Mouse (Mus musculus) liver, embryonic 15.5 days (tissue): ENCODE measurements around the gene Duxbl1. TPM values are rescaled to one million over a fixed set of nuclear protein-coding genes. Genes with fewer than 3 reads are reported as not detected.
"Not testable (repeated sequence)": the region's sequence is repeated elsewhere in the genome, so short reads cannot be mapped to it uniquely, and the experiment has no call there.

Experiments
- ATAC-seq: fragments of 200-750 bp; cut with Nextera tagmentation; 2 replicates; pipeline ENCODE4 v1.8.0; 2017; ENCODE audit warnings: moderate number of reproducible peaks, mild to moderate bottlenecking, moderate library complexity; ENCODE audit not compliant: insufficient read depth
- H3K27ac ChIP-seq: fragments of 300-500 bp; sonication (generic); replicated peaks from 2 replicates; pipeline ENCODE4 v1.5.1; 2015; ENCODE audit warnings: mild to moderate bottlenecking, inconsistent platforms
- H3K27me3 ChIP-seq: fragments of 300-500 bp; sonication (generic); 2 replicates; pipeline ENCODE4 v1.6.1; 2015; ENCODE audit warnings: mild to moderate bottlenecking, inconsistent platforms
- H3K36me3 ChIP-seq: fragments of 300-500 bp; sonication (generic); replicated peaks from 2 replicates; pipeline ENCODE4 v1.6.1; 2015; ENCODE audit warnings: moderate library complexity, mild to moderate bottlenecking, inconsistent platforms
- H3K4me1 ChIP-seq: fragments of 300-500 bp; sonication (generic); replicated peaks from 2 replicates; pipeline ENCODE4 v1.6.1; 2015; ENCODE audit warnings: inconsistent platforms
- H3K4me2 ChIP-seq: fragments of 300-500 bp; sonication (generic); 2 replicates; pipeline ENCODE4 v1.6.1; 2015; ENCODE audit warnings: moderate library complexity, mild to moderate bottlenecking, inconsistent platforms
- H3K4me3 ChIP-seq: fragments of 300-500 bp; sonication (generic); replicated peaks from 2 replicates; pipeline ENCODE4 v1.5.1; 2015; ENCODE audit warnings: mild to moderate bottlenecking, inconsistent platforms
- H3K9ac ChIP-seq: fragments of 300-500 bp; sonication (generic); 2 replicates; pipeline ENCODE4 v1.6.1; 2015; ENCODE audit warnings: moderate library complexity, mild to moderate bottlenecking, inconsistent platforms
- H3K9me3 ChIP-seq: fragments of 300-500 bp; sonication (generic); replicated peaks from 2 replicates; pipeline ENCODE4 v1.6.1; 2016; ENCODE audit warnings: inconsistent platforms
- WGBS: fragments of 180-500 bp; shearing (Covaris S2); methylation state at CpG from one replicate; pipeline ENCODE4 v1.1.7; 2015; ENCODE audit warnings: mixed read lengths; ENCODE audit not compliant: insufficient replicate concordance; 5-methylcytosine and 5-hydroxymethylcytosine counted together
- polyA plus RNA-seq: library from polyadenylated mRNA; unstranded; fragments of >200 nt; fragmentation: Nextera tagmentation; extraction: Ambion mirVana; gene quantifications from 2 replicates; pipeline ENCODE4 v1.2.1, GENCODE M21; 2015

Duxbl1 gene
- polyA plus RNA-seq, 1 experiment from 2014 or later: not detected

GRCm38 (mm10) chr14:26034364-26034763 is 56.0 kb downstream of the Duxbl1 start:
- WGBS: no CpG with 5 or more reads among the region's 3 CpGs

GRCm38 (mm10) chr14:26035439-26035838 is 57.1 kb downstream of the Duxbl1 start:
- not testable (repeated sequence) for ATAC-seq, H3K36me3 ChIP-seq
- WGBS: no CpG with 5 or more reads among the region's 6 CpGs

More at GRCm38 (mm10) chr14:26034364-26034763, 56.0 kb downstream of the Duxbl1 start:
- not testable (repeated sequence) for H3K9ac ChIP-seq, H3K4me3 ChIP-seq, ATAC-seq, H3K27ac ChIP-seq, H3K4me2 ChIP-seq, H3K9me3 ChIP-seq, H3K4me1 ChIP-seq, H3K36me3 ChIP-seq, H3K27me3 ChIP-seq

More at GRCm38 (mm10) chr14:26035439-26035838, 57.1 kb downstream of the Duxbl1 start:
- not testable (repeated sequence) for H3K4me2 ChIP-seq, H3K9ac ChIP-seq, H3K27ac ChIP-seq, H3K4me3 ChIP-seq, H3K27me3 ChIP-seq, H3K4me1 ChIP-seq, H3K9me3 ChIP-seq

Other genes with a start within 250 kb of the Duxbl1 start
- gene Zcchc24, start 209.5 kb upstream of the Duxbl1 start, polyA plus RNA-seq: 7.5 and 8.3 TPM in 2 replicates
- 11.2 TPM in 2 replicates for gene Anxa11, start 136.4 kb upstream of the Duxbl1 start, polyA plus RNA-seq
- gene Plac9a, start 75.5 kb upstream of the Duxbl1 start, polyA plus RNA-seq: 0.53 and 0.71 TPM in 2 replicates
- 1.7 and 2.3 TPM in 2 replicates for gene Tmem254a, start 50.9 kb upstream of the Duxbl1 start, polyA plus RNA-seq
- 0.09 TPM in 1 of 2 replicates, not detected in the other for gene Cphx1, start 40.3 kb upstream of the Duxbl1 start, polyA plus RNA-seq
- 3.4 and 4.0 TPM in 2 replicates for gene Gm9780, start 64.1 kb downstream of the Duxbl1 start, polyA plus RNA-seq
- 10.4 and 11.3 TPM in 2 replicates for gene Tmem254c, start 88.8 kb downstream of the Duxbl1 start, polyA plus RNA-seq
- not detected in 2 replicates for gene Cphx2, start 102.9 kb downstream of the Duxbl1 start, polyA plus RNA-seq
- 0.05 TPM in 1 of 2 replicates, not detected in the other for gene Cphx3, start 103.7 kb downstream of the Duxbl1 start, polyA plus RNA-seq
- 0.15 TPM in 1 of 2 replicates, not detected in the other for gene Duxbl2, start 139.8 kb downstream of the Duxbl1 start, polyA plus RNA-seq
- 3.4 and 4.3 TPM in 2 replicates for gene Plac9b, start 203.9 kb downstream of the Duxbl1 start, polyA plus RNA-seq
- gene Tmem254b, start 228.5 kb downstream of the Duxbl1 start, polyA plus RNA-seq: 23.5 and 24.4 TPM in 2 replicates